Mouse (Mus musculus) inflammation-experienced regulatory T-cells, adult 6 months (primary cell): ENCODE results near the gene Zyx. TPM values are rescaled to one million over a fixed set of nuclear protein-coding genes. Genes with fewer than 3 reads are reported as not detected.

Experiments
- ATAC-seq: one replicate; pipeline ENCODE4 v1.8.0; 2017
- polyA plus RNA-seq, 3 experiments: library from polyadenylated mRNA; unstranded; fragments of 100-300 nt; shearing (Covaris generic); gene quantifications; one replicate each; pipeline ENCODE4 v1.2.1; 2017

The Zyx gene
- polyA plus RNA-seq, 3 experiments from 2014 or later, result 39.3 to 108 (median 40.8) TPM

DNA sequence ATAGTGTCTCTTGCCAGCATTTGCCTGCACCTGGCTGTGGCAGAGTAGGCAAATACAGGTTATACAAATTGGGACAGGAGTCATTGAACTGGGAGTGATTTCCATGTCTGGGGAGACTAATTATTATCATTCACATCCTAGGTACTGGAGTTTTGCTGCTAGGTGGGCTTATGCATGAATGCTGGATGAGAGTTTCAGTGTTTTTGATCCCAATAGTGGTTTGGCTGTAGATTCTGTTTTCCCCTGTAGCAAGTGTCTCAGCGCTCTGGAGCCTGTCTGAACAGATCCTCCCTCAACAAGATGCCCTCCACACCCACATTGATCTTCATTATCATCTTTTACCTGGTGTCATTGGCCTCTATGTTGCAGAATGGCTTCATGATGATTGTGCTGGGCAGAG is 50.5 kb downstream of the Zyx start, which contains the start of gene Tas2r143:
Tas2r143 (plus strand) TSS at position 301 of the 400 bp plus-strand sequence.
- no peak for ATAC-seq

DNA sequence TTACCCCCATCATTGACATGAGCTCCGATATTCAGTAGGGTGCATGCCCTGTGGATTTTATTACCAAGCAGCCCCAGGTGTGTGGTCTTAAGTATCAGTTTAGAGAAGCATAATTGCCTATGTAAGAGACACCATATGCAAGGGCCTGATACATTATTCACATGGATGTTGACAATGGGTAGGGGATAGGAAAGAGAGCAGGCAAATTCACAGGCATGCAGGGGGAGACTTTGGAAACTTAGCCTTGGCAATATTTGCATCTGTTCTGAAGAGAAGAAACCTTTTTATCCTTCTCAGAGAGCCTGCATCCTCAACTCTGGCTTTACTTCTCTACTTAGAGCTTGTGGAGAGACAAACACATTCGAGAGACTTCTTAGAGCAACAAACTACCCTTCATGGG is 55.7 kb downstream of the Zyx start, which contains the start of gene Tas2r135:
Tas2r135 (plus strand) TSS at position 301 of the 400 bp plus-strand sequence.
- no peak for ATAC-seq

Other genes starting within 250 kb of the Zyx start
- not detected for gene Tas2r139, start 208.7 kb upstream of the Zyx start, polyA plus RNA-seq
- not detected for gene Tas2r144, start 134.3 kb upstream of the Zyx start, polyA plus RNA-seq
- 1 to 10 TPM; 1.7 to 8.4 (median 6.6) TPM for gene Gstk1, start 103.7 kb upstream of the Zyx start, polyA plus RNA-seq
- gene Tmem139, start 87.7 kb upstream of the Zyx start, polyA plus RNA-seq, result not detected
- gene Casp2, start 84.6 kb upstream of the Zyx start, polyA plus RNA-seq, result 10 to 100 TPM; 46.6 to 55.8 (median 52.1) TPM
- not detected for gene Clcn1, start 62.9 kb upstream of the Zyx start, polyA plus RNA-seq
- gene Fam131b, start 25.0 kb upstream of the Zyx start, polyA plus RNA-seq, result not detected
- under 1 TPM; 0.19 to 0.69 (median 0.67) TPM for gene Epha1, start 23.6 kb downstream of the Zyx start, polyA plus RNA-seq
- not detected for gene Tas2r143, start 50.6 kb downstream of the Zyx start, polyA plus RNA-seq
- gene Tas2r135, start 55.8 kb downstream of the Zyx start, polyA plus RNA-seq, result not detected
- not detected for gene Tas2r126, start 84.9 kb downstream of the Zyx start, polyA plus RNA-seq
- not detected for gene Olfr458, start 115.6 kb downstream of the Zyx start, polyA plus RNA-seq
- under 1 TPM in 1 of 3 experiments, not detected in 2; 0.15 TPM for gene Olfr457, start 126.7 kb downstream of the Zyx start, polyA plus RNA-seq
- gene Olfr456, start 137.6 kb downstream of the Zyx start, polyA plus RNA-seq, result not detected
- gene Olfr455, start 198.0 kb downstream of the Zyx start, polyA plus RNA-seq, result not detected
- gene Tcaf3, start 248.1 kb downstream of the Zyx start, polyA plus RNA-seq, result not detected